ENCODE assay signal across 15 mouse cellular contexts in genomic region chr10:122823642-122824041, GRCm38 (mm10).
"Had no signal": no experiment of that assay in that cellular context is flagged by ENCODE, and none has a peak within 500 bp of the region (broad histone marks: within the 10 kb centered on the region; RNA-seq: fewer than 3 reads in every experiment).

No protein-coding gene starts in this region.

- H3K27ac ChIP-seq: midbrain, embryonic 10.5 days; midbrain, embryonic 12.5 days; neural tube, embryonic 13.5 days had no signal

- H3K4me2 ChIP-seq: lung, embryonic 14.5 days; midbrain, embryonic 12.5 days; neural tube, embryonic 13.5 days had no signal

- H3K27me3 ChIP-seq: midbrain, embryonic 12.5 days; neural tube, embryonic 13.5 days had no signal

- H3K4me3 ChIP-seq: midbrain, embryonic 10.5 days; midbrain, embryonic 12.5 days; myocyte; neural tube, embryonic 13.5 days had no signal

- H3K9me3 ChIP-seq: midbrain, embryonic 10.5 days; midbrain, embryonic 12.5 days; neural tube, embryonic 13.5 days had no signal

- H3K4me1 ChIP-seq: midbrain, embryonic 12.5 days had no signal

- ATAC-seq: midbrain, embryonic 16.5 days had no signal

- DNase-seq: lung, adult 18-20 months; lung, embryonic 14.5 days; lung, postnatal 10 days; lung, postnatal 4 days; midbrain, embryonic 14.5 days; right cerebral cortex, postnatal 14 days; spleen, adult 18-20 months; thymus, adult 18-20 months; thymus, postnatal 14 days; thymus, postnatal 36 days had no signal

- H3K36me3 ChIP-seq: midbrain, embryonic 10.5 days; midbrain, embryonic 12.5 days; neural tube, embryonic 13.5 days had no signal

- H3K9ac ChIP-seq: lung, embryonic 14.5 days; midbrain, embryonic 12.5 days; neural tube, embryonic 13.5 days had no signal
